Mouse (Mus musculus) adrenal gland, adult 8-10 months (tissue): ENCODE data around the gene Enpp6. TPM values are rescaled to one million over a fixed set of nuclear protein-coding genes. Genes with fewer than 3 reads are reported as not detected.
"Not testable (repeated sequence)": the region's sequence is repeated elsewhere in the genome, so short reads cannot be mapped to it uniquely, and the experiment has no call there.

ENCODE experiments used
- DNase-seq: peaks from one replicate; pipeline ENCODE4 v3.0.0; 2022
- total RNA-seq, 4 experiments: library from RNA; stranded (reverse); gene quantifications; 2 replicates each; pipeline ENCODE4 v1.2.4; 2022

The Enpp6 gene
- total RNA-seq, 4 experiments from 2014 or later = 0.91 to 2.4 (median 1.4) TPM

GRCm38 (mm10) chr8:46995931-46996664, 9.4 kb downstream of the Enpp6 start:
- DNase-seq = no peak

DNA sequence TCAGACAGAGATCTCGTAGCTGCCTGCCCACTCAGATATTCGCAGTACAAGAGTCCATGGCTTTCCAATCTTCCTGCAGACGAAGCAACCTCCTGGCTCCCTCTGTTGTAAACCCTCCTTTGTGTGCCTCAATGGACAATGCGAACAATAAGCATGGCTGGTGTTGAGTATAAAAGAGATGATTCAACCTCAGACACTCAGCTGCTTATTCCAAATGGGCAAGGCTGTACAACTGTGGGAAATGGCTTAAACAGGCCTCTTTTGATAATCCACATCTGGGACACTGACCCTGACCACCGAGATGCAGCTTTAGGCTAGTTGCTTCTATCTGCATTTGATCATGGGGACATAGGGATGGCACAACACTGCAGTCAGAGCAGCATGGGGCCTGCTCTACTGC, 19.0 kb downstream of the Enpp6 start:
- no peak for DNase-seq

GRCm38 (mm10) chr8:47006785-47007184, 20.1 kb downstream of the Enpp6 start:
- DNase-seq = no peak

DNA sequence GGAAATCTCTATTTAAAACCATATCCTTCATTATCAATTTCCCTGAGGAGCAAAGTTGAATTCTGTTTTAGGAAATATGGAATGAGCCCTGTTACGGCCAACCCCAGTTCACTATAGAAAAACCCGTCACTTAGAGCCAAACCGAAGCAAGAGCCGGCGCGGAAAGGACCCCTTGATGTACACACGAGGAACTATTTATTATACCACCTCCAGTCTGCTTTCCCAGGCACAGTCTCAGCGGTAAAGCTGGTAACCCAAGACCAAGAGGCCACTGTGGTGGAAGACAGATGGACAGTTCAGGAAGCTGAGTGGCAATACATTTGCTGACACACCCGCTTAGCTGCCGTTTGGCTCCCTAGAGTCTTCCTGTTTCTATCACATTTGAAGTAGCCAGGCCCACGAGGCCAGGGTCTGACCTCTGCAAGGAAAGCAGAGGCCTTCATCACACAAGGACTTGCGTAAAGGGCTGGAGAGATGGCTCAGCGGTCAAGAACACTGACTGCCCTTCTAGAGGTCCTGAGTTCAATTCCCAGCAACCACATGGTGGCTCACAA, 21.6 kb downstream of the Enpp6 start:
- DNase-seq = peak; percentile 28

DNA sequence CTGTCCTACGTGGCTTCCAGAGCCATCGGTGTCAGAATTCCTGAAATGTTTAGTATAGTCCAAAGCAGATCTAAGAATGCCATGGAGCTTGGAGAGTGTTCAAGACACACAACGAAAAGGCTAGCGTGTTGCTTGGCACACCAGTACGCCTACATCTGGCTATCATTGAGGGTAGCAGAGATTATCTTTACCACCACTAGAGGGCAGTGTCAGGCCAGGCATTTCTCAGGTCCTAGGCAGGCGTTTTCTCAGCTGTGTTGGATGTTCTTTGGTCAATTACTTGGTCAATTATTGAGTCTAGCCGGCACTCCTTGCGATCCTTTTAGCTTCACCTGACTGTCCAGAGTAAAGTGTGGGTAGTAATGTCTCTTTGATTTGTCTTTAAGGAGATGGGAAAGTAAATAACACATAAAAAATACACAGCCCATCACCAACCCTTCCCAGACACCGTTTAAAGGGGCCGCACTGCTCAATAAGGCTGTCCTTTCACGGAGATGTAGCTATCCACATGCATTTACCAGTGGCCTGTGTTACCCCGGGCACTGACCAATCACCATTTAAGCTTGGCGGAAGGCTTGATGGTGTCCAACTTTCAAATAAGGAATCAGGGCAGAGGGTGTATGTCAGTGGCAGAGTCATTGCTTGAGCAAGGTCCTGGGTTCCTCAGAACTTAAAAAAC, 29.7 kb downstream of the Enpp6 start:
- DNase-seq = peak; percentile 32

GRCm38 (mm10) chr8:47021135-47021555, 34.5 kb downstream of the Enpp6 start:
- DNase-seq = no peak

GRCm38 (mm10) chr8:47024612-47025011, 37.9 kb downstream of the Enpp6 start:
- DNase-seq = no peak

DNA sequence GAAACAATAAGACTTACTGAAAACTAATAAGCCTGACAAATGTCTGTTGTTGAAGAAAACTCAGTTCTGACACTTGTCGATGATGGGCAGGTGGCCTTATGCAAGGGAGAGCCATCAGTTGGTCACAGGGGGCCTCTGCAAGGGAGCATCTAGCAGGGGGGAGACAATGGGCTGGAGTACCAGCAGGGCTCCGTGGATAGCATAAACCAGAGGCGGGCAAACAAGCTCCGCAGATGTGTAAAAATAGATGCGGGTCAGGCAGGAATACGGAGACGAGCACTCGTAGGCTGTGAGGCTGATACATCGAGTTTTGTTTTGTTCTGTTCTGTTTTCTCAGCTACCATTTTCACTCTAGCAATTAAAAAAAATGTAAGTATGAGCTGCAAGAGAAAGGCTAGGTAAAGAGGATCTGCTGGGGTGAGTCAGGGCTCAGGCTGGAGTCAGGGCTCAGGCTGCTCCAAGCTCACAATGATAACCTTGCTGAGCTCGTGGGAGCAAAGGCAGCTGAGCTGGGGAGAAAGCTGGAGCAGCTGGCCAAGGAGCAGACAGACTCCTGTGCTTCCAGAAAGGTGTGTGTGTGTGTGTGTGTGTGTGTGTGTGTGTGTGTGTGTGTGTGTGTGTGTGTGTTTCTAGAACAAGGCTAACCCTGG, 40.3 kb downstream of the Enpp6 start:
- no peak for DNase-seq

DNA sequence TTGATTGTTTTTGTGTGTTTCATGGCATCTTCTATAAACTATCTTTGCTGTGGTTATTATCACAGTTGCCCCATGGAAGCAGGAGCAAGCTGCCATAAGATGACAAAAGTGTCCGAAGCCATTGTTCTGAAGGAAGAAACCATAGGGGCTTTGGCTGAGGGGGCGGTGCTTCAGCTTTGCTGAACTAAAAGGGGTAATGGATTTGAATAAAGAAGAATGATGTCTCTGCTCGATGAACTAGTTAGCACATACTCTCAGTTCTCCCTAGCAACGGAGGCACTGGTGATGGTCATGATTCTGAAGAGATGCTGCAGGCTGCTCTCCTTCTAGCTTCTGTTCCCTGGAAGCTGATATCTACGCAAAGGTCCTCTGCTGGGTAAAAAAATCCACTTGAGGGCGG, 41.8 kb downstream of the Enpp6 start:
- no peak for DNase-seq

DNA sequence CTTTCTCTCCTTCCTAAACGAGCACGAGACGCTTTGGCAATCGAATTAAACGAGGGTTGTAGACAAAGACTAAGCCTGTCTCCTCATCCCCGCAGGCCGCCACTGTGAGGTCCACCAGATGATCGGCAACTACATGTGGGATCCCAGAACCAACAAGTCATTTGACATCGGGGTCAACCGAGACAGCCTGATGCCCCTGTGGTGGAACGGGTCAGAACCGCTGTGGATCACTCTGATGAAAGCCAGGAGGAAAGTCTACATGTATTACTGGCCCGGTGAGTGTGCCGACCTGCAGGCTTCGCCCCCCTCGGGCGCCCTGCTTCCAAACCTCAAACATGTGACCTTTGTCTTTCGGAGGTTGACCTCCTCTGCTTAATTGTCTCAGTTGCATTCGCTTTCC, 43.6 kb downstream of the Enpp6 start:
- no peak for DNase-seq

DNA sequence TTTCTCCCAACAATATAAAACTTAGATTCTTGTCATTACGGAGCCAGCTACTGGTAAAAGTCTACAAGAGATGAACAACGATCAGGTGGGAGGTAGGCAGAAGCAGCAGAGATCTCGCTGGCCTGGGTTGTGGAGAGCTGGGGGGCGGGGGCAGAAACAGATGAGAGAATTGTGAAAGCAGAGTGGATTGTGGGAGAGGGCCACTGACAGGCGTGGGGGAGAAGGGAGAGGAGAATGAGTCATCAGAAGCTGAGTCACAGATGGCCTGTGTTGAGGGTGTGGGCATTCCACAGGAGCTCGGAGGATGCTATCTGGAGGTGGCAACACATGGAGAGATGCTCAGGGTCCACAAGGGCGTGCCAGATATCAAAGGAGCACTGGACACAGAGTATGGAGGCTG, 45.4 kb downstream of the Enpp6 start:
- no peak for DNase-seq

- no peak for DNase-seq
These were observed 47.3 kb downstream of the Enpp6 start for GRCm38 (mm10) chr8:47033976-47034375.

- DNase-seq = no peak
These were observed 49.8 kb downstream of the Enpp6 start for GRCm38 (mm10) chr8:47036501-47036900.

DNA sequence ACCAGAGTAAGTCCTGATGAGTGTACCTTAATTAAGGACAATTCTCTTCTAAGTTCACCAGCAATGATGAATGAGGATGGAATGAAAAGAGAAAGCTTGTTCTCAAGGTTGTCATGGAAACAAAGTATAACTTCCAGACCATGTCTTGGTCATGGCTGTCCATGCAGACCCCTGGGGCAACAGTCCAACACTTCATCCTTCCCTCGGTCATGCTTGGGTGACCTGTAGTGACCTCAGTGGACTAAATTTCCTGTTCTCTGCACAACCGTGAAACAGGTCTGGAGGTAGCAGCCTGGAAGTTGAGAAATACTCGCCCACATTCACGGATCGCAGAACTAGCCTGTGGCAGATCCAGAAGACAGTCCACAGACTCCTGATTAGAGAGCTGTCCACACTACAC, 50.7 kb downstream of the Enpp6 start:
- DNase-seq = no peak

GRCm38 (mm10) chr8:47040215-47040614, 53.5 kb downstream of the Enpp6 start:
- not testable (repeated sequence) for DNase-seq

DNA sequence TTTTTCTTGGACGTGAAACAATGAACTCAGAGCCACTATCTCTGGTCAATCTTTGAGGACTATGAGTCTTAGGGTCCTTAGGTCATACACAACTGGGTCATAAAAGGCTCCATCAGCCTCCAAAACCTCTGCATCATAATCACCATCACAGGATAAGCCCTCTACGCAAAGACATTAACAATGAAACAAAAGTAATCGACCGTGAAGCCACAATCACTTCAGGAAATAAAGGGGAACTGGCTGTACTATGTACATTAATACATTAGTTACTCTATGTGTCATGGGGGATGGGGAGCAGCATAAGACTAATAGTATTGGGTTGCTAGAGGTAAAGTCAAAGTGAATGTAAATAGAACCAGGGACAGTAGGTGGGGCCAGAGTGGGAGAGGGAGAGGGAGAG, 59.7 kb downstream of the Enpp6 start:
- no peak for DNase-seq

- DNase-seq = no peak
These were observed 60.5 kb downstream of the Enpp6 start for GRCm38 (mm10) chr8:47047146-47047545.

DNA sequence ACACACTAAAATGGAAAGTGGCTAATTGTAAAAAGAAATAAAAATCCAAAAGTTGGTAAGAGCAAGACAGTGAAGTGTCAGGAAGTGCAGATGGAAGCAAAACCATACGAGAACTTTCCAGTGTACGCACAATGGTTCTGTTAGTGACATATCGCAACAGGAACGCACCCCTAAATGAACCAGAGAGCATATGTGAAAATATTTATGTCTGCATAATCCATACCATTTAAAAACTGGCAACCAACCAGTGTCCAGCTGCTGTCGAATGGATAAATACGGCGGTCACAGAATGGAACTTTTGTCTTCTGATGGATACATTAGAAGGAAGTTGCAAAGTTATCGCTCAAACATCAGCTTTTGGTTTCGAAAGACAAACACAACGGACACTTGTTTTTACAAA, 61.9 kb downstream of the Enpp6 start:
- DNase-seq = no peak

DNA sequence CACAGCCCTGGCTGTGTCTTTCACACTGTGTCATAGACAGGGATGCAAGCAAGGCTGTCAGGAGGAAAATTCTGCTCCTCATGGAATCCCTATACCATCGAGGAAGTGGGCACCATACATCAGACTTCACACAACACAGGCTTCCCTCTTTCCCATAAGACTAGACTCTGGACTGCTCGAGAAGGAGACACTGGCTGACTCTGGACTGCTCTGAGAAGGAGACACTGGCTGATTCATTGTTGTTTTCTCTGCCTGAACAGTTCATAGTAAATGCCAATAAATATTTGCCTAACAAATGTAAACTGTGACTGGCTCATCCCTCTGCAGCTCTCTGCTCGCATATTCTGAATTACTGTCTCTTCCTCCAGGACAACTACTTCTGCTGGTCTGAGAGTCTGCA, 66.0 kb downstream of the Enpp6 start:
- DNase-seq = no peak

DNA sequence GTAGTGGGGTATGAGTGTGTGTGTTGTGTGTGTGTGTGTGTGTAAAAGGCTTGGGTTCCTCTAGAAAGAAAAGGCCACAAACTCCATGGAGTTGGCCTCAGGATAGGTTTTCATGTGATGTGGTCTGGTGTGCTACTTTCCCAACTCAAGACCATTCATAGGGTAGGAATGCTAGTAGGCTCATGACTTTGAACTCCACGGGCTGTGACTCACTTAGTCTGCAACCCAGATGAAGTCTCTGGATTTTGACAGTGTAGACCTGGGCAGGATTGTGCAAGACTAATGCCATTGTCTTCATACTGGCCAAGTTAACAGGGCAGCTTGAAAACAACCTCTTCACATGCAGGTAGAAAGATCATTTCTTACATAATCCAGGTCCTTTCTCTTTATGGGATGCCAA, 69.4 kb downstream of the Enpp6 start:
- no peak for DNase-seq

- no peak for DNase-seq
These were observed 71.8 kb downstream of the Enpp6 start for GRCm38 (mm10) chr8:47058526-47058925.

- no peak for DNase-seq
These were observed 72.3 kb downstream of the Enpp6 start for GRCm38 (mm10) chr8:47058971-47059370.

DNA sequence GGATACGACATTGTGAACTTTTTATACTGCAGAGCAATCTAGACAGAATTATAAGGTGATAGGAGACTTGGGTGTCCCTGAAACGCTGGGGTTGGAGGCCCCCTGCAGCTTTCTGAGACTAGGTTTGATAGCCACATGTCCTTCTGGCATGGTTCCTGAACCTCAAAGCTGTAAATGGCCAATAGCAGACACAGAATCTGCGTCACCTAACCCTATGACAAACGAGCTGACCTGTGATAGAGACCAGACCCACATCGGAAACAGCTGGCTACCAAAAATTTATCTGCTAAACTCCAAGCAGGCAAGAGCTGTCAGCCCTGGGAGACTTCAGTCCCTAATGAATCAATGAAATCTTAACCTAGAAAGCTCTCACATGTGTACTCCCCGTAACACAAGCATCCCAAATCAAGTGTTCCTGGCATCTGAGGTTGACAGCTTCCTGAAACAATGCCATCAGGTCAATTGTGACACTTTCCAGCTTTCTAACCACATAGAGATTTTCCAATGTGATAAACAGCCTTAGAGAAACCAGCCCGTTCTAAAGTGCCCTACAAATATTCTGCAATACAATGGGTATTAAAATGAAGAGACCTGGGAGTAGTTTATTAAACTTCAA, 74.5 kb downstream of the Enpp6 start:
- DNase-seq = no peak
